Mouse (Mus musculus): ENCODE data around the gene Ffar4.

DNA sequence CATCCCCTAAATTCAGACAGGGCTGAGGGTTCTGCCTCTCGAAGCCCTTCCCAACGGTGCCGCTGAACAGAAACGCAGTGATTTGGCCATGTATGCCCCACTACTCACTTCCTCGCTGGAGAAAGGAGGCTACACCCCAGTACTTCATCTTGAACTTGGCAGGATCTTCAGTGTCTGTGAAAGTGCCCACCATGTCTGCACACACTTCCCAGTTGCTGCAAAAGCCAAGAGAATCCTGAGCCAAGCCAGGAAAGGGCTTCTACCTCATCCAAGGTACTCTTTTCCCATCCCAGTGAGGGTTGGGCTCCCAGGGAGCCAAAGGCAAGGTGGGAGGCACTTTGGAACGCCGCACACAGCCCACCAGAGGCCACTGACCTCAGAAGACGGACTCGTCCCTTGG, 27.1 kb downstream of the Ffar4 start:
- TF ChIP-seq CTCF (IDR thresholded peaks at IDR 0.05; ENCODE audit: low read depth), result no peak
- no peak for TF ChIP-seq EP300 (IDR thresholded peaks at IDR 0.05; ENCODE audit: low read depth)
